Mouse (Mus musculus): ENCODE data around the gene Yjefn3.
"Not testable (repeated sequence)": the region's sequence is repeated elsewhere in the genome, so short reads cannot be mapped to it uniquely, and the experiment has no call there.

Yjefn3 gene

DNA sequence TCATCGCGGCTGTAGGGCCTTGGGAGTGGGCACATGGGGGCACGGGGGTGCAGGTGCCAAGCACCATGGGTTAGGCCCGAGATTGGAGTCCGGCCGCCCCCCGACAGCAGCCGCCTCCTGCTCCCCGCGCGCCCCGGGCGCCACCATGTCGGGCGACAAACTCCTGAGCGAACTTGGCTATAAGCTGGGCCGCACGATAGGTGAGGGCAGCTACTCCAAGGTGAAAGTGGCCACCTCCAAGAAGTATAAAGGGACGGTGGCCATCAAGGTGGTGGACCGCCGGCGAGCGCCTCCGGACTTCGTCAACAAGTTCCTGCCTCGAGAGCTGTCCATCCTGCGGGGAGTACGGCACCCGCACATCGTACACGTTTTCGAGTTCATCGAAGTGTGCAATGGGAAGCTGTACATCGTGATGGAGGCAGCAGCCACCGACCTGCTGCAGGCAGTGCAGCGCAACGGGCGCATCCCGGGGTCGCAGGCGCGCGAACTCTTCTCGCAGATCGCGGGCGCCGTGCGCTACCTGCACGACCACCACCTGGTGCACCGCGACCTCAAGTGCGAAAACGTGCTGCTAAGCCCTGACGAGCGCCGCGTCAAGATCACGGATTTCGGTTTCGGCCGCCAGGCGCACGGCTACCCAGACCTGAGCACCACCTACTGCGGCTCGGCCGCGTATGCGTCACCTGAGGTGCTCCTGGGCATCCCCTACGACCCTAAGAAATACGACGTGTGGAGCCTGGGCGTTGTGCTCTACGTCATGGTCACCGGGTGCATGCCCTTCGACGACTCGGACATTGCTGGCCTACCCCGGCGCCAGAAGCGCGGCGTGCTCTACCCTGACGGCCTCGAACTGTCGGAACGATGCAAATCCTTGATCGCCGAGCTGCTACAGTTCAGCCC lies at the start of gene Yjefn3, which contains the start of the genes Tssk6 and Ndufa13:
Gene Yjefn3 (minus strand): TSS at position 550 of the 900 bp plus-strand sequence.
Gene Tssk6 (plus strand): TSS at position 22 of the 900 bp plus-strand sequence.
Gene Ndufa13 (minus strand): TSS at position 396 of the 900 bp plus-strand sequence.
- no peak for DNase-seq (ENCODE audit: low spot score)

GRCm38 (mm10) chr8:69950300-69950699 lies 47.8 kb upstream of the Yjefn3 start:
- no peak for DNase-seq (ENCODE audit: low spot score)

GRCm38 (mm10) chr8:69942495-69942894 lies 40.0 kb upstream of the Yjefn3 start:
- not testable (repeated sequence) for DNase-seq (ENCODE audit: low spot score)

DNA sequence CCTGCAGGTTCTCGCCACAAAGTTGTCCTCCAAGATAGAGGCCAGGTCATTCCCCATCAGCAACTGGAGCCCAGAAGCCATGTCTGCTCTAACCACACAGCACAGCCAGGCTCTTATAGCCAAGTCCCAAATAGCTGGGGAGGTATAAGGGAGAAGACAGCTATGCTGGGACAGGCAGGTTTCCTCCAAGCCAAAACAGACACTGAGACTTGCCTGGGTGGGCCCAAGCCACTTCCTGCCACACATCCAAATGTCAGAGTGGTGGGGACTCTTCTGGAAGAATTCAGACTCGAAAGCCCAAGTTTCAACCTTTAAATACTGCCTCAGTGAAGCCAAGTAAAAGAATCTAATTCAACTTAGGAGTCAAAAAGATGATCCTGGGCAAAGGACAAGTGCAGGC lies 37.9 kb upstream of the Yjefn3 start:
- no peak for DNase-seq (ENCODE audit: low spot score)

- DNase-seq (ENCODE audit: low spot score): no peak
These were observed 37.1 kb upstream of the Yjefn3 start for GRCm38 (mm10) chr8:69939633-69940032.

DNA sequence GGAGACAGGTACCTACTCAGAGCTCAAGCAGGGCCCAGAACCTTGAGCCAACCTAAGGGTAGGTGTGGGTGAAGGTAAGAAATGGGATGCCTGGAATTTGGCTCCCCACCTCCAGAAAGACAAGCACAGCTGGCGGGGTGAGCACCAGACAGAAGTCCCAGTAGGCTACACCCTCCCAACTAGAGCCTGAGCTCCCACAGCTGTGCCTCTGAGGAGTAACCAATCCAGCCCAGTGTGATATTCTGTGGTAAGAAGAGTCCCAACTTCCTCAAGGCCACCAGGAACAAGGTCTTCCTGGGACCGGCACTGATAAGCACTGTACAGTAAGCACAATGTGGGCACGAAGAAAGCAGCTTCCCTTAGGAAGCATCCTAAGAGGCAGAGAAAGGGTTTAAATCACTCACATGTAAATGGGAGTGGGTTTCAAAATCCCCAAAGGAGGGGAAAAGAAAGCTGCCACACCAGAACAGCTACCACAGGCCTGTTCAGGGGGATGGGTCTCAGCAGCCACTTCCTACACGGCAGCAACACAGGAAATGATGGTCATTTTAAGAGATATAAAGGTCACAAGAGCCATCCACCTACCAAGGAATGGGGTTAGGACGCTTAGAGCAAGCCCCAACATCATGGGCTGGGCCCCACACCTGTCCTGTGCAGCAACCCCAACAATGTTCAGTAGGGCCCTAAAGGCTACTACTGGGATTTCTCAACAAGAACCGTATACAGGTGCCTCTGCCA lies 35.9 kb upstream of the Yjefn3 start:
- no peak for DNase-seq (ENCODE audit: low spot score)

- DNase-seq (ENCODE audit: low spot score): no peak
These were observed 35.0 kb upstream of the Yjefn3 start for GRCm38 (mm10) chr8:69937466-69937865.

DNA sequence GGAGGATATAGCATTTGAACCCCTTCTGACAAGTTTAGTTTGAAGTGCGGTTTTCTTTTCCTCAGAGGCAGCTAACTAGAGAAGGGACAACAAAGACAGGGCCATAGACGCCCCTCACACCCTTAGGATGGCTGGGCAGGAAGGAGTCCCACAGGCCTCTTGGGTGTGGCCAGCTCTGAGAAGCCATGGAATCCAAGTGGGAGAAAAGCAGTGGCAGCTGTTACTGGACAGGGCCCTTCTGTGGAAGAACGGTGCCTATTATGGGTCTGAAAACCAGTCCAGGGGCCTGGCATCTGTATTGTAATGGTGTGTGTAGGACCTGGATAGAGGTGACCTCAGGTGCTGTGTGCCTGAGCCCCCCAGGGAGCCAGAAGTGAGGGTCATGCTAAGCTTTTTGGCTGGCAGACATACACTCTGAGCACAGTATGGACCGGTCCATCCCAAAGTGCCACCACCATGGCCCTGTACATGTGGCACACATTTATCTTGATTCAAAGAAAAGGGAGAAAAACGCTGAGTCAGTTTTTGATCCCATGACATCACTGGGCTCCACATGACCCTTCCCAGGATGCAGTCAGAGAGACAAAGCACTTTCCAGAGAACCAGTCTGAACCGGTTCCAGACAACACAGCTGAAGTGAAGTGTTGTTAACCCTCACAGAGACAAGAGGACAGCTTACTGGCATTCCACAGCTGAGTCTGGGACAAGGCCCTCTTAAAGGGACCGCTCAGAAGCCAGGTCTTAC lies 33.7 kb upstream of the Yjefn3 start:
- DNase-seq (ENCODE audit: low spot score): no peak

- no peak for DNase-seq (ENCODE audit: low spot score)
These were observed 32.9 kb upstream of the Yjefn3 start for GRCm38 (mm10) chr8:69935431-69935830.

- DNase-seq (ENCODE audit: low spot score): no peak
These were observed 32.1 kb upstream of the Yjefn3 start for GRCm38 (mm10) chr8:69934582-69934981.

DNA sequence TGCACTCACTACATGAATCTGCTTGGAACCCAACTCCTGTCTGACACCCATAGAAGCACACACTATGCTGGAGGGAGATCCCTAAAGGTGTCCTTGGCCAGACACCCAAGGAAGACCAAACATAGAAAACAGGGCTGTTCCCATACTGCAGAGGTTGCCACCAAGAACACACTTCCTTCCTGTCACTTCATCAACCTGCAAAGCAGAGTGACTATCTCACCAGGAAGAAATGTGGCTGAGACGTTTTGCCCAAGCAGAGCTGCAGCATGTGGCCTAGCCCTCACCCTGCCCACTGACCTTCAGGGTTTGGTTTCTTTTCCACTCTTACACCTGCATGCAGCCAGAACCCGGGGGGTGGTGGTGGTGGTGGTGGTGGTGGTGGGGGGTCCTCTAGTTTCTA lies 31.3 kb upstream of the Yjefn3 start:
- DNase-seq (ENCODE audit: low spot score): no peak

DNA sequence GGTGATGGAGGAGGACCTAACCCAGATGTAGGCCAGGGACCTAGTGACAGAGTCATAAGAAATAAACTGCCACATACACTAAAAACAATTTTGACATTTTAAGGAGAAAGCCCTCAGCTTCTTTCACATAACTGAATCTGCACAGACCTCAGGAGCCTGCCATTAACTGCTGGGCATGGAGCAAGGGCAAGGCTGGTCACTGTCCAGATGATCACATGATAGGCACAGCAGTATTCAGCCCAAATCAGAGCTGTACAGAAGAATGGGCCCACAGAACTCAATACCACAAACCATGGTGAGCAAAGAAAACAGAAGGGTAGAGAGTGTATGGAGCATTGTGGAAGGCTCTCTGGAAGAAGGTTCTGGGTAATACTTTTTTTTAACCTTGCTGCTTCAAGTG lies 24.4 kb upstream of the Yjefn3 start:
- no peak for DNase-seq (ENCODE audit: low spot score)

GRCm38 (mm10) chr8:69923986-69924385 lies 21.5 kb upstream of the Yjefn3 start:
- DNase-seq (ENCODE audit: low spot score): no peak

DNA sequence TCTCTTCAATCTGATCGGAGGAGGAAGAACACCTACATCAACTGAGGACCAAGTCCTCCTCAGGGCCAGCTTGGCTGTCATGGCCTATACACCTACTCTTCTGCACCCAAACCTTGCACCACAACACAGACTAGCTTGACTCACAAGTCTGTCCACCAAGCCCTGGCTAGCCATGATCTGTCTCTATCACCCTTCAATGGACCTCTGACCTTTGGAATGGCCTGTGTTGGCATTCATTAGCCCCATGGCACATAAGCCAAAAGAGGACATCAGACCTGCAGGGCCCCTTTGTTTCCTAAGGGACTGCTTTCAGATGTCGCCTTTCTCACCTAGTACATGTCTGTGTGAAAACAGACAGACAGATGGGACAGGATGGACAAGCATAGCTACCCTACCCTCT lies 18.6 kb upstream of the Yjefn3 start:
- no peak for DNase-seq (ENCODE audit: low spot score)

DNA sequence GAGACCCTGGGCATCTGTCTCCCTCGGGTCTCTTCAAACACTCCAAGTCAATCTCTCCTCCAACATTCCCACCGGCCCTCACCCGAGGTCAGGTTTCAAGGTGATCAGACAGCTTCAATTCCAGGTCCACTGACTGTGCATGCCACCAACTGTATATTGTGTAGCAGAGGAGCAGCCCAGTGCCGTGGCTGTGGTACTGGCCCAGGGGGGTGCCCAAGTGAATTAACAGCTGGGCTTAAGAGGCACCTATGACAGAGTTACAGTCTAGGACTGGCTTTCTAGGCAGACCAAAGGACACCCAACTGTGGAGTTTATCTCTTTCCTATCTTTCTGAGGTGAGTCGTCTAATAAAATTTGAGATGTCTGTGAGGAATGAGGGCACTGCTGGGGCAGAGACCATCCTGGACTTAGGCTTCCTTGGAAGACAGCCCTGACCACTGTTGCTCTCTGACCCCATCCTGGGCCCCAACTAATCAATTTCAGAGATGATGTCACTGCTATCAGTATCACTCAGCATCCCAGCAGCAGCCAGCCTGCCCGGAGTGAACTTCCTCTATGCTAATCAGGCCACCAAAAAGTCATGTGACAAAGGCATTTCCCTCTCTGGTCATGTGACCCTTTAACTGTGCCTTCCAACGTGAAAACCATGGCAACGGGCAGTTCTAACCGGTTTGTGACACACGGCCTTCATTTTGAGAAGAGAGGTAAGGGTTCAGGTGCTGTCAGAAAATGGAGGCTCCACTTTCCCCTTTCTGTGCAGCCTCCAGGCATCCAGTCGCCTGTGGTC lies 17.6 kb upstream of the Yjefn3 start:
- peak; percentile 63 for DNase-seq (ENCODE audit: low spot score)

DNA sequence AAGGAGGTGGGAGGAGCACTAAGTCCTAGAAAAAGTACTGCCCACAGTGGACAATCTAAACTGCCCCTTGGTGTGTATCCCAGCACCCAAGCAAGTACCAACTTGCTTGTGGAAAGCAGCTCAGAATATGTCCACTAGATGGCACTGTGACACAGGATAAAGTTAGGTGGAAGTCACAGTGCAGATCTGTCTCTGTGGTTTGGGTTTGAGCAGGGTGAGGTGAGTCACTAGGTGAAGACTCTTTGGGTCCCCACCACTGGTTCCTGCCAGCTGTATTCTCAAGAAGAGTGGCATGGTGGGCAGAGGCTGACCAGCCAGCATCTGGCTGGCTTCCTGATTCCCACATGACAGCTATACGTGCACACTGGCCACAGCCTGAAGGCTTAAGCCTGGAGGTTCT lies 16.5 kb upstream of the Yjefn3 start:
- DNase-seq (ENCODE audit: low spot score): peak; percentile 58

GRCm38 (mm10) chr8:69918506-69918905 lies 16.0 kb upstream of the Yjefn3 start:
- no peak for DNase-seq (ENCODE audit: low spot score)

- DNase-seq (ENCODE audit: low spot score): no peak
These were observed 13.2 kb upstream of the Yjefn3 start for GRCm38 (mm10) chr8:69915748-69916147.

DNA sequence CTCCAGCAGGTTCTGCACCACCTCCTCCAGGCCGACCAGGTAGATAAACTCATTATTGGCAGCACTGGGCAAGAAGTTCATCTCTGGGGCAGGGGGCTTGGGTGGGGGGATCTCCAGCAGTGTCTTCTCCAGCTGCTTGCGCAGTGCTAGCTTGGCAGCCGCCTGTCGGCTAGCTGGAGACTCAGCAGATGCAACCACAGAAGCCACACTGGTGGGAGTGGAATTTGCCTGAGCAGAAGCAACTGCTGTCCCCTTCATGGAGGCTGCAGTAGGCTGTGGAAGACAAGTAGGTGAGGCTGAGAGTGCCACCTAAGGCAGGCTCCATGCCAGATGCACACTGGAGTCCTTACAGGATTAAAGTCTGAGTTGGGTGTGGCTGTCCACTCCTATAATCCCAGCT lies 12.0 kb upstream of the Yjefn3 start:
- no peak for DNase-seq (ENCODE audit: low spot score)

GRCm38 (mm10) chr8:69912478-69913074 lies 10.1 kb upstream of the Yjefn3 start:
- no peak for DNase-seq (ENCODE audit: low spot score)

GRCm38 (mm10) chr8:69911917-69912316 lies 9.4 kb upstream of the Yjefn3 start:
- no peak for DNase-seq (ENCODE audit: low spot score)
